Mouse (Mus musculus) 3134 (cell line): ENCODE data around the gene Olfr1158.
"Not testable (repeated sequence)": the region's sequence is repeated elsewhere in the genome, so short reads cannot be mapped to it uniquely, and the experiment has no call there.

Experiments used
- DNase-seq: peaks from one replicate; pipeline ENCODE4 v3.0.0-alpha.2; 2011; ENCODE audit warnings: low spot score; ENCODE audit not compliant: insufficient read length; ENCODE audit errors: extremely low read depth

Olfr1158 gene

GRCm38 (mm10) chr2:87989813-87990212 is at the start of gene Olfr1158:
Gene Olfr1158, plus strand, starts transcription at chr2:87990113.
- DNase-seq = no peak

- no peak for DNase-seq
Observed at GRCm38 (mm10) chr2:87945037-87945436, 44.9 kb upstream of the Olfr1158 start, which contains the start of gene Olfr1155. Gene Olfr1155, minus strand, starts transcription at chr2:87945137.

- no peak for DNase-seq
Observed at GRCm38 (mm10) chr2:87953000-87953399, 36.9 kb upstream of the Olfr1158 start, which contains the start of gene Olfr1156. Gene Olfr1156, minus strand, starts transcription at chr2:87953100.

- no peak for DNase-seq
Observed at GRCm38 (mm10) chr2:87968199-87968598, 21.7 kb upstream of the Olfr1158 start, which contains the start of gene Olfr1157. Gene Olfr1157, minus strand, starts transcription at chr2:87968299.

GRCm38 (mm10) chr2:87974563-87974962 is 15.3 kb upstream of the Olfr1158 start, which contains the start of gene Olfr74:
Gene Olfr74, minus strand, starts transcription at chr2:87974663.
- DNase-seq = no peak

- no peak for DNase-seq
Observed at GRCm38 (mm10) chr2:88007515-88008318, 17.8 kb downstream of the Olfr1158 start, which contains the start of gene Olfr1160. Gene Olfr1160, minus strand, starts transcription at chr2:88008268.

- not testable (repeated sequence) for DNase-seq
Observed at GRCm38 (mm10) chr2:88022474-88022873, 32.6 kb downstream of the Olfr1158 start, which contains the start of gene Olfr1161. Gene Olfr1161, plus strand, starts transcription at chr2:88022774.

- DNase-seq = no peak
Observed at GRCm38 (mm10) chr2:88037599-88037998, 47.7 kb downstream of the Olfr1158 start, which contains the start of gene Olfr73. Gene Olfr73, minus strand, starts transcription at chr2:88037699.
